Mouse (Mus musculus): ENCODE measurements at regions not wholly inside any gene's neighbourhood (a gene's known extent, or its start where the extent isn't known, plus 50 kb on each side); places are given as distances from the start of the nearest gene placed in this dataset.

- no peak for TF ChIP-seq POLR2A (IDR thresholded peaks at IDR 0.05; ENCODE audit: low read depth, low read length)
- no peak for TF ChIP-seq CTCF (IDR thresholded peaks at IDR 0.05; ENCODE audit: borderline replicate concordance, insufficient read depth, low read length)
These were observed 121.4 kb downstream of the Tmem30b start for GRCm38 (mm10) chr12:73424814-73425213.

Measured in embryonic fibroblast, embryonic 13.5 days (primary cell).